Mouse (Mus musculus): ENCODE data around the gene Tsnax. TPM values are rescaled to one million over a fixed set of nuclear protein-coding genes. Genes with fewer than 3 reads are reported as not detected.

Tsnax gene
- polyA plus RNA-seq, 1 experiment from 2014 or later = 91.9 TPM

- no peaks in the 10 kb centered on the region for H3K4me1 ChIP-seq (replicated peaks; ENCODE audit: insufficient read depth, low read length)
- ATAC-seq (replicated peaks; ENCODE audit: low FRiP score, low read depth) = no peak
- 61% methylated on average over 15 of the region's 15 CpGs for WGBS
- no peak overlapping the region for H3K27ac ChIP-seq
- H3K4me3 ChIP-seq (replicated peaks; ENCODE audit: low read depth, low read length) = no peak overlapping the region
- H3K9me3 ChIP-seq (replicated peaks; ENCODE audit: low read length) = no peaks in the 10 kb centered on the region
- DNase-seq (ENCODE audit: low spot score) = no peak
- H3K27me3 ChIP-seq (ENCODE audit: insufficient read depth, low read length) = no peaks in the 10 kb centered on the region
- 0 out of 2 replicates have a peak, but pooled peaks cover 4% of the 10 kb centered on the region for H3K36me3 ChIP-seq (ENCODE audit: insufficient read depth, low read length)
- no peak overlapping the region for H3K4me2 ChIP-seq (ENCODE audit: low read length)
- H3K9ac ChIP-seq (ENCODE audit: low read depth, low read length) = no peak overlapping the region
- TF ChIP-seq CTCF (IDR thresholded peaks at IDR 0.05; ENCODE audit: low read depth) = no peak
Measured at GRCm38 (mm10) chr8:125040587-125041375, 28.0 kb downstream of the Tsnax start.

GRCm38 (mm10) chr8:125041496-125041895 is 28.7 kb downstream of the Tsnax start:
- no peak for TF ChIP-seq CTCF (IDR thresholded peaks at IDR 0.05; ENCODE audit: low read depth)

GRCm38 (mm10) chr8:125043394-125043793 is 30.6 kb downstream of the Tsnax start:
- H3K9me3 ChIP-seq (replicated peaks; ENCODE audit: low read length) = no peaks in the 10 kb centered on the region
- H3K4me3 ChIP-seq (replicated peaks; ENCODE audit: low read depth, low read length) = no peak overlapping the region
- DNase-seq (ENCODE audit: low spot score) = no peak
- no peak overlapping the region for H3K9ac ChIP-seq (ENCODE audit: low read depth, low read length)
- H3K27me3 ChIP-seq (ENCODE audit: insufficient read depth, low read length) = no peaks in the 10 kb centered on the region
- no peak overlapping the region for H3K27ac ChIP-seq
- H3K4me2 ChIP-seq (ENCODE audit: low read length) = no peak overlapping the region
- WGBS = 75% methylated on average over 7 of the region's 7 CpGs
- H3K4me1 ChIP-seq (replicated peaks; ENCODE audit: insufficient read depth, low read length) = no peaks in the 10 kb centered on the region
- ATAC-seq (replicated peaks; ENCODE audit: low FRiP score, low read depth) = no peak
- no peak for TF ChIP-seq CTCF (IDR thresholded peaks at IDR 0.05; ENCODE audit: low read depth)
- H3K36me3 ChIP-seq (ENCODE audit: insufficient read depth, low read length) = 0 out of 2 replicates have a peak, but pooled peaks cover 4% of the 10 kb centered on the region

More at GRCm38 (mm10) chr8:125041496-125041895, 28.7 kb downstream of the Tsnax start:
- 59% methylated on average over 2 of the region's 2 CpGs for WGBS
- H3K4me1 ChIP-seq (replicated peaks; ENCODE audit: insufficient read depth, low read length) = no peaks in the 10 kb centered on the region
- H3K4me3 ChIP-seq (replicated peaks; ENCODE audit: low read depth, low read length) = no peak overlapping the region
- no peak for ATAC-seq (replicated peaks; ENCODE audit: low FRiP score, low read depth)
- no peak overlapping the region for H3K9ac ChIP-seq (ENCODE audit: low read depth, low read length)
- no peak for DNase-seq (ENCODE audit: low spot score)
- H3K9me3 ChIP-seq (replicated peaks; ENCODE audit: low read length) = no peaks in the 10 kb centered on the region
- no peak overlapping the region for H3K4me2 ChIP-seq (ENCODE audit: low read length)
- 0 out of 2 replicates have a peak, but pooled peaks cover 4% of the 10 kb centered on the region for H3K36me3 ChIP-seq (ENCODE audit: insufficient read depth, low read length)
- H3K27ac ChIP-seq = no peak overlapping the region
- H3K27me3 ChIP-seq (ENCODE audit: insufficient read depth, low read length) = no peaks in the 10 kb centered on the region

GRCm38 (mm10) chr8:125043935-125044334 is 31.1 kb downstream of the Tsnax start:
- 19% methylated on average over 9 of the region's 9 CpGs for WGBS
- H3K36me3 ChIP-seq (ENCODE audit: insufficient read depth, low read length) = 0 out of 2 replicates have a peak, but pooled peaks cover under 1% of the 10 kb centered on the region
- ATAC-seq (replicated peaks; ENCODE audit: low FRiP score, low read depth) (no peak), DNase-seq (ENCODE audit: low spot score) (peak; percentile 28)
- no peaks in the 10 kb centered on the region for H3K4me1 ChIP-seq (replicated peaks; ENCODE audit: insufficient read depth, low read length)
- no peaks in the 10 kb centered on the region for H3K9me3 ChIP-seq (replicated peaks; ENCODE audit: low read length)
- no peak overlapping the region for H3K27ac ChIP-seq
- no peaks in the 10 kb centered on the region for H3K27me3 ChIP-seq (ENCODE audit: insufficient read depth, low read length)
- TF ChIP-seq CTCF (IDR thresholded peaks at IDR 0.05; ENCODE audit: low read depth) = no peak
- H3K9ac ChIP-seq (ENCODE audit: low read depth, low read length) = no peak overlapping the region
- no peak overlapping the region for H3K4me2 ChIP-seq (ENCODE audit: low read length)
- no peak overlapping the region for H3K4me3 ChIP-seq (replicated peaks; ENCODE audit: low read depth, low read length)

- H3K9ac ChIP-seq (ENCODE audit: low read depth, low read length) = no peak overlapping the region
- TF ChIP-seq CTCF (IDR thresholded peaks at IDR 0.05; ENCODE audit: low read depth) = no peak
- no peaks in the 10 kb centered on the region for H3K4me1 ChIP-seq (replicated peaks; ENCODE audit: insufficient read depth, low read length)
- no peaks in the 10 kb centered on the region for H3K27me3 ChIP-seq (ENCODE audit: insufficient read depth, low read length)
- WGBS = 98% methylated on average over 1 of the region's 1 CpGs
- H3K27ac ChIP-seq = no peak overlapping the region
- H3K4me3 ChIP-seq (replicated peaks; ENCODE audit: low read depth, low read length) = no peak overlapping the region
- no peaks in the 10 kb centered on the region for H3K36me3 ChIP-seq (ENCODE audit: insufficient read depth, low read length)
- DNase-seq (ENCODE audit: low spot score) = no peak
- ATAC-seq (replicated peaks; ENCODE audit: low FRiP score, low read depth) = no peak
- no peaks in the 10 kb centered on the region for H3K9me3 ChIP-seq (replicated peaks; ENCODE audit: low read length)
- H3K4me2 ChIP-seq (ENCODE audit: low read length) = no peak overlapping the region
Measured at GRCm38 (mm10) chr8:125045760-125046159, 33.0 kb downstream of the Tsnax start.

- Histone ChIP-seq H3K27me3 (ENCODE audit: insufficient read depth, low read length) (no peaks in the 10 kb centered on the region), H3K36me3 (ENCODE audit: insufficient read depth, low read length) (no peaks in the 10 kb centered on the region)
- WGBS = 60% methylated on average over 5 of the region's 5 CpGs
Measured at GRCm38 (mm10) chr8:125049051-125049750, 36.4 kb downstream of the Tsnax start.

More at GRCm38 (mm10) chr8:125049051-125049750, 36.4 kb downstream of the Tsnax start:
- no peak overlapping the region for H3K4me3 ChIP-seq (replicated peaks; ENCODE audit: low read depth, low read length)
- H3K9me3 ChIP-seq (replicated peaks; ENCODE audit: low read length) = no peaks in the 10 kb centered on the region
- no peak overlapping the region for H3K4me2 ChIP-seq (ENCODE audit: low read length)
- peaks cover 5% of the 10 kb centered on the region; the same call in 1 of the 2 replicates for H3K4me1 ChIP-seq (replicated peaks; ENCODE audit: insufficient read depth, low read length)
- no peak overlapping the region for H3K27ac ChIP-seq
- no peak for TF ChIP-seq CTCF (IDR thresholded peaks at IDR 0.05; ENCODE audit: low read depth)
- DNase-seq (ENCODE audit: low spot score) (no peak), ATAC-seq (replicated peaks; ENCODE audit: low FRiP score, low read depth) (no peak)
- no peak overlapping the region for H3K9ac ChIP-seq (ENCODE audit: low read depth, low read length)
